Mouse (Mus musculus): ENCODE results near the gene Crabp2.

Gene Crabp2

DNA sequence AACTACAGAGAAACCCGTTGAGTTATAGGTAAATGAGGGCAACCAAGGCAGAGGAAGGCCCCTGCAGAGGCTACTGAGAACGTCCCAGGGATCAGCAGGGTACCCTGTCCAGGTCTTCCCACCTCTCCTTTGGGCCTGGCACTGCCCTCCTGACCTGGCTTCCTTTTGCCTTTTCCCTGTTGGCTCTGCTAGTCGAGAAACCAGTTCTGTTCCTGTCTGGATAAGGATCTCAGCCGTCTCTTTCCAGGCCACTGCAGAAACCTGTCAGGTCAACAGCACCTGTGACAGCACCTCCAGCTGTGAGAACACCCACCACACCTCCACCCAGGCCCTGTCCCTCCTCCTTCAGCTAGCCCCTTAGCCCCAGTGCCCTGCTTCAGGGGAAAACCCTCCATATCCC, 10.0 kb downstream of the Crabp2 start:
- DNase-seq (ENCODE audit: low spot score), result no peak

DNA sequence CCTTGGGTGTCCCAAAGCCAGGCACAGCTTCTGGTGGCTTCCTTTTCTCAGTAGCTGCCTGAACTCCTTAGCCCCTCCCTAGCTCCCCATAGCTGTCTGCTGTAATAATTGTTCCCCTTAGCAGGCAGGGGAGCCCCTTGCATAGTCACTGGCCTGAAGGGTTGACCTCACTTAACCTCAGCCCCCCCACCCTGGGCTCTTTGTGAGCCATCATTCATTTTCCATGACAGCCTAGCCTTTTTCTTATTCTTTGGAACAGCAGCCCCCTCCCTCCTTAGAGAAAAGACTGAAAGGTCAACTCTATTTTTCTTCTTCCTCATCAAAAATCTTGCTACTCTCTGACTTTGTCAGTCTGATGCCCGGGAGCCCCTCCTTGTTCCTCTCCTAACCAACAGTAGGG, 10.5 kb downstream of the Crabp2 start:
- no peak for DNase-seq (ENCODE audit: low spot score)

DNA sequence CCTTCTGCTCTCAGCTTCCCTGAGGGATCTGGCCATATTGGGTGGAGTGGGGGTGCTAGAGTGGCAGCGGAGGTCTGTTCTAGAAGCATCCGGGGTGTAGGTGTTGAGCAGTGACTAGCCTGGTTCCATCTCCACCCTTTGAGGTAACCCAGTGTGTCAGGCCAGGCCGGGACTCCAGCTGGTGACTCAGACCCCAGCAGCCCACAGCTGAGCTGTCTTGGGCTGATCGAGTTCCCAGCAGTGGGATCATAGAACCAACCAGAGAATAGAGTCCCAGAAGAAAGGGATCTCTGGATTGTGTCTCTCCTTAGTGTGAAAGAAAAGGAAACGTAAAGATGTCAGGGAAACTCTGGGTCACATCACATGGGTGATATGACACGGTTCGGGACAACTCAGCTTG, 10.9 kb downstream of the Crabp2 start:
- DNase-seq (ENCODE audit: low spot score), result no peak

DNA sequence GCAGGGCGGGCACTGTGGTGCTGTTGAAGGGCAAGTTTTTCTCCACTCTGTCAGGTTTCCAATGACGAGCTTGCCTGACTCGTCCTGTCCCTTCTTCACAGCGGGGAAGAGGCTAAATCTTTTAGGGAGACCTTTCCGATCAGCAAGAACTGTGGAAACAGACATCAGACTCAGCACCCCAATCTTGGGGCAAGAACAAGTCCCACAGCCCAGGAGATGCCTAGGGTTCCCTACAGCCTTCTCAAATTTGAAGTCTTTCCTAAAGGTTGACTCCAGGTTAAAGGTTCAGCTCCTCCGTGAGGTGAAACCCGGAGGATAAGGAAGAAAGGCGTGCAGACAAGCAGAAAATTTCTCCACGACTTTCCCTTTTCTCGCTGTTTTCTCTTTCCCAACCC, 11.7 kb downstream of the Crabp2 start:
- DNase-seq (ENCODE audit: low spot score), result no peak

DNA sequence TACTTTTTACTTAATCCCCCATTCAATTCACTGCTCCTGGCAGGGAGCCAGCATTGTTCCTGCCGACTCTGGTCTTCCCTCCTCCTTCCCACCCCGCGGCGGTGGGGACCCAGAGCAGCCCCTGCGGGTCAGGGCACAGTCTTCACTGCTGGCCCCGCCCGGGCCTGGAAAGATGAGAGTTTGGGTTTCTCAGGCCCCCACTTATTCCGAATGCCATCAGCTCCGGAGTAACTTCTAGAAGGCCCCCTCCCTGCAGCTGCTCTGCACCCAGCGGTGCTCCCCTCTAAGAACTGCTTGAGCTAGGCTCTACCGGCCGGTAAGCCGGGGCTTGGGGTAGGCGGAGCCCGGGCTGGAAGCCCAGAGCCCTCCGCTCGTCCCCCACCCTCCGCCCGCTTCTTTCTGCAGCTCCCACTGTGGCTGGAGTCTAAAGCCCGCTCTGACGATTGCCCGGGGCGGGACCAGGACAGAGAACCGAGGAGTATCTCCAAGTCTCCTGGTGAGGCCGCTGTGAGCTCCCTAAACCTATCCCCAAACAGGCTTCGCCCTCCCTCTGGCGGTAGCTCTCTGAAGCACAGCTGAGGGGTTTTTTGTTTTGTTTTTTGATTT, 12.2 kb downstream of the Crabp2 start:
- peak; percentile 77 for DNase-seq (ENCODE audit: low spot score)

DNA sequence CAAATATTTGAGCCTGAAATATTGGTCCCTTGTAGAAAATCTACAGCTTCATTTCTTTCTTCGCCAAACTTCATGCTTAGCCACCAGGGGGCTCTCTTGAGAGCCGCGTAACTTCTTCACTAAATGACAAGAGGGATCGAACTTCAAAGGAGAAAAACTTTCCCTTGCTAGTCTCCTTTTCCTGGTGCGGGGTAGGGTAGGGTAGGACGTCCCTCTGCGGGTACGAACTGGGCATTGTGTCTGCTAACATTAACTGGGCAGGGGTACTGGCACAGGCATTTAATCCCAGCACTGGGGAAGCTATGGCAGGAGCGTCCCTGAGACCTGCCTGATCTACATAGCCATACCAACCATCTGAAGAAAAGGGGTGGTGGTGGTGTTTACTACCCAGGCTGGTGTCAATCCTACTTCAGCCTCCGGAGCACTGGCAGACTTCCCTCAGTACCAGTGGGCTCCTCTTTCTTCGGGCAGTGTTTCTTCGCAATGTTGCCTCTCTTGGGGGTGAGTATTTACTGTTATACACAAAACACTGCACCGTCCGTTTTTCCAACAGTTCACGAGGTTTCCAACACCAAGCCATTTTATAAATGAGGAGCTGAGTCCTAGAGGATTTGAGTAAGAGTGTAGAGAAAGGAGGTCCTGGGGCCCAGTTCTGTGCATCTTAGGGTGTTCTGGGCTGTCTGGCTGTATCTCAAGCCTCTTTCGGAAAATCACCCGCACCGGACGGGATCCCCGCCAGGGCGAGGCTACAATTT, 21.9 kb downstream of the Crabp2 start:
- peak; percentile 60 for DNase-seq (ENCODE audit: low spot score)

DNA sequence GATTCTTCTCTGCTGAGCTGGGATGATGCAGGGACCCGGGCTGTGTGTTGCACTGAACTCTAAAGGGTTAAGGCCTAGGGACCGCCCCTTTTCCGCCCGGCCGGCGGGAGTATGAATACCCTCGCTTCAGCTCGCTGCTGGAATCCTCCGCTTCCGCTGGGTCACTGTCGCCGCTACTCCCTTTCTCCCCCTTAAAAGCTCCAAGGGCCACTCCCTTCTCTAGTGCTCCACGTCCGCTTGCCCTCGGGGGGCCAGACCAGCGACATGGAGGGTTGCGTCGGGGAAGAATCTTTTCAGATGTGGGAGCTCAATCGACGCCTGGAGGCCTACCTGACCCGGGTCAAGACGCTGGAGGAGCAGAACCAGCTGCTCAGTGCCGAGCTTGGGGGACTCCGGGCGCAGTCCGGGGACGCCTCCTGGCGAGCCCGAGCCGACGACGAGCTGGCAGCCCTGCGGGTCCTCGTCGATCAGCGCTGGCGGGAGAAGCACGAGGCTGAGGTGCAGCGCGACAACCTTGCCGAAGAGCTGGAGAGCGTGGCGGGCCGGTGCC, 22.5 kb downstream of the Crabp2 start, which contains the start of gene Nes:
TSS of gene Nes (plus strand) at position 140 of the 550 bp plus-strand sequence.
- DNase-seq (ENCODE audit: low spot score), result peak; percentile 38

DNA sequence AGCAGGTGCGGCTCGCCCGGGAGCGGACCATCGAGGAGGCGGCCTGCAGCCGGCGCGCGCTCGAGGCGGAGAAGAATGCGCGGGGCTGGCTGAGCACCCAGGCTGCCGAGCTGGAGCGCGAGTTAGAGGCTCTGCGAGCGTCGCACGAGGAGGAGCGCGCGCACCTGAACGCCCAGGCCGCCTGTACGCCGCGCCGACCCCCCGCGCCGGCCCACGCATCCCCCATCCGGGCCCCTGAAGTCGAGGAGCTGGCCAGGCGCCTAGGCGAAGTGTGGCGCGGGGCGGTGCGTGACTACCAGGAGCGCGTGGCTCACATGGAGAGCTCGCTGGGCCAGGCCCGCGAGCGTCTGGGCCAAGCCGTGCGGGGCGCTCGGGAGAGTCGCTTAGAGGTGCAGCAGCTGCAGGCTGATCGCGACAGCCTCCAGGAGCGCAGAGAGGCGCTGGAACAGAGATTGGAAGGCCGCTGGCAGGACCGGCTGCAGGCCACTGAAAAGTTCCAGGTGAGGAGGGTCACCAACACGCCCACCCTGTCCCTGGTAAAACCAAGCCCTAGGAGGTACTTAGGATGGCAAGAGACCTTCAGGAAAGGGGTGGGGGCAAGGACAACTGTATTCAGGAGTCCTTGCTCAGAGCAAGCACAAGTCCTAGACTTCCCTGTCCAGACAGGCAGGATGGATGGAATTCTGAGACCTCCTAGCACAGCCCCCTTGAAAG, 23.2 kb downstream of the Crabp2 start:
- DNase-seq (ENCODE audit: low spot score), result no peak

DNA sequence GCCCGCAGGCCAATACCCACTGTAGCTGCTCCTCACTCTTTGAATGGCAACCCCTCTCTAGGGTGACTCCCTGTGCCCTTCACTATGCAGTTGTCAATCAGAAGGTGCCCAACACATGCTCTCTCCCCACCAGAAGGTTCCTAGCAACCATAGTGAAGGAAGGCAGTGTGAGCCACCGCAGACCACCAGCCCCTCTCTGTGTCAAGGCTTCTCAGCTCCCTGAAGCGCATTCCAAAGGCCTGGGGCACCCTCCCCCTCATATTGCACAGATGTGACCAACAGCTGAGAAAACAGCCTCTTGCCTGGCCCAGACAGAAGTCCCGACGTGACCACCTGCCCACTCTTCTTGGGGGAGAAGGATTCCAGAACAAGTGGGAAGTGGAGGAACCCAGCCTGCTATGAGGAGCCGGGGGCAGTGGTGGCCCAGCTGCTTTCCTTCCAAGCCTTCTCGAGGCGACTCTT, 23.8 kb downstream of the Crabp2 start:
- no peak for DNase-seq (ENCODE audit: low spot score)

DNA sequence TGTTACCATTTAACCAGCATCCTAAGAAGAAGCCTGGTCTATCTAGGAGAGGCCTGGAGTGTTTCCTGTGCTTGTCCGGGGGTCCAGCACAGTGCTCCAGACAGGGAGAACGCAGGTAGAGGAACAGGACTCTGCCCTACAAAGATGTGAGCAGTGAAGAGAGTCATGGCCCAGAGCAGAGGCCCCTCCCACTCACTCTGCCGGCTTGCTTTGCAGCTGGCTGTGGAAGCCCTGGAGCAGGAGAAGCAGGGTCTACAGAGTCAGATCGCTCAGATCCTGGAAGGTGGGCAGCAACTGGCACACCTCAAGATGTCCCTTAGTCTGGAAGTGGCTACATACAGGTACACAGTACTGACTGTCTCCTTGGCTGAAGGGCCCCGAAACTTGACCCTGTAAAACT, 24.3 kb downstream of the Crabp2 start:
- no peak for DNase-seq (ENCODE audit: low spot score)

DNA sequence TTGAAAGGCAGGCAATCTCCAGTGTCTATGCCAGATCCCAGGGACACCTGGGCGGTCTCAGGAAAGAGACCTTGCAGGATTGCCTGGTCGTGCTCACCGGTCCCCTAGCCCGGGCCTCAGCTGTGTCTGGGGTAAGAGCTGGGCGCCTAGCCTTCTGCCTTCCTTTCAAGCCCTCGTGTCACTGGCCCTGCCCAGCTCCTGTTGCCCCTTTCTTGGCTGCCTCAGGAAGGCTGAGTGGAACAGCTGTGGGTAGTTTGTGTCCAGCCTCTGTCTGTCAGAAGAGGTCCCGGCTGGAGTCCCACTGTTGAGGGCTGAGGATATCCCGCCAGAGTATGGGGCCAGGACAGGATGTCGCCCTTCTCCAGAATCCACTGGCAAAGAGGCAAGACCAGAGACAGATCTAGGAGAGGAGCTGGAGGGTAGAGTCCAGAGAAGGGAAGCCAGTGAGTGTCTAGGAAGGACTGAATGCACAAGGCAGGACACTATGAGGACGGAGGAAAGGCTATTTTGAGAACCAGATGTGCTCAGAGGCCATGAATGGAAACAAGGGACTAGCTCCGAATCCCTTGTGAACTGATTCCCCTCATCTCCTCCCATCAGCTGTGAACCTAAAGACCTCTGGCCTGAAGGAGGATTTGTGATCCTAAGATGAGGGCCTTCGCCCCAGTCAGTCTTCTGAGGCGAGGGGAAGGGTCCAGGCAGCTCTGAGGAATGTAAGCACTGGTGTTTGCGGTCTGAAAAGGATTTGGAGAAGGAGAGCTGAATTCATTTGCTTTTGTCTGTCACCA, 25.3 kb downstream of the Crabp2 start:
- no peak for DNase-seq (ENCODE audit: low spot score)

DNA sequence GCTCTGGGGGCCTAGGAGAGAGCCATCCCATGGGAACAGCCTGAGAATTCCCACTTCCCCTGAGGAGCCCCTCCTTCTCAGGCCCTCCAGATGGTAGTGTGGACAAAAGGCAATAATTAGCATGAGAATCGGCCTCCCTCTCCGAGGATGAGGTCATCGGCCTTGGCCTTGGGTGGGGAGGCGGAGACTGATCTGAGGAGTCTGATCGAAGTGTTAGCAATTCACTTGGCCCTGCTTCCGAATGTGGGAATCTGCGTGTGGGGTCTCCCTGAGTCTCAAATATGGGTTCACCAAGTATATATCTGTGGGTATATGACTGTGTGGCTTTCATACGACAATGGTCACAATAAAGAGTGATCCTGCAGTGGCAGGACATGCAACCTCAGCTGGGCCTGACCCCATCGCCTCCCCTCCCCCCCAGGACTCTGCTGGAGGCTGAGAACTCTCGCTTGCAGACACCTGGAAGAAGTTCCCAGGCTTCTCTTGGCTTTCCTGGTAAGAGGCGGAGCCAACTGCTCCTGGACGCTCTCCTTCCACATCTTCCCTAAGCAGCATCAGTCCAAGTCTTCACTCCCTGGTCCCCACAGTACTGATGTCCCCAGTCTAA, 26.0 kb downstream of the Crabp2 start:
- no peak for DNase-seq (ENCODE audit: low spot score)

DNA sequence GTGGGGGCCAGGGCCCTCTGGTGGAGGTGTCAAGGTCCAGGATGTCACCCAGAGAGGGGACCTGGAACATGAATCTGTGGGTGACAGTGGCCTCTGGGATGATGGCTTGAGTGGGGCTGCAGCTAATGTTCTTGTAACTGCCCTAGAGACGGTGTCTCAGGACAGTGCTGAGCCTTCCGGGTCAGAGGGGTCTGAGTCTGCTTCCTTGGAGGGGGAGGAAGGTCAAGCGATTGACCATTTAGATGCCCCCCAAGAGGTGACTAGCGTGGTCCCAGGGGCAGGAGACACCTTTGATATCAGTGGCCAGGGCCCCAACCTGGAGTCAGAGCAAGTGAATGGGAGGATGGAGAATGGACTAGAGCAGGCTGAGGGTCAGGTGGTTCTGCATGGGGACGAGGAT, 31.0 kb downstream of the Crabp2 start:
- DNase-seq (ENCODE audit: low spot score), result no peak

DNA sequence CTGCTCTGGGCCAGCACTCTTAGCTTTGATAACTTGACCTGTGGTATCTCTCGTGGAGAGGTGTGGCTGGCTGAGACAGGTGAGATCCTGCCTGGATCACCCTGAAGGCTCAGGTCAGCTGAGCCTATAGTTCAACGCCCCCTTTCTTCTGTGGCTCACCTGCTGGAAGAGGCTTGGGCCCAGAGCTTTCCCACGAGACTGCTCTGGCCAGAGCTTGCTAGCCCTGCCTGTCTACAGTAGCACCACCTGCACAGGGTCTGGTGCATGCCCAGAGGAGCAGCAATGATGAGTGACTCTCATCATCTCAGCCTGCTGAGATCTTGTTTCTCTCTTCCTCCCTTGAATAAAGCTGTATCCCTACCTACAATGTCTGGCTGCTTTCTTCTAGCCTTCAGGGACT, 31.6 kb downstream of the Crabp2 start:
- no peak for DNase-seq (ENCODE audit: low spot score)

DNA sequence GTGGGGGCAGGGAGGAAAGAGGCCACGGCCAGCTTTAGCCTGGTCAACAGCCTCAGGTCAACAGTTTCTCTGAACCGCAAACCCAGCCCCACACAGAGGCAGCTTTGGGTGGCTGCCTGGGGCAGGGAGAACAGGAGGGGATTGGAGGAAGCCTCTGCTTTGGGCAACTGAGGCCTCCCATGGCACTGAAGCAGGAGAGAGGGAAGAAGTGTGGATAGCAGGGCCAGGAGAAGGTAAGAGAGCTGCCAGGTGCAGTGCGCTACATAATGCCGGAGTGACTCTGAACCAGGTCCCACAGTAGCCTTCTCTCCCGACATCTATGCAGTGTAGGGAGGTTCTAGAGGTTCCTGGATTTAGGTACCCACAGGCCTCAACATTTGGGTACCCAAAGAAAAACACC, 32.3 kb downstream of the Crabp2 start:
- no peak for DNase-seq (ENCODE audit: low spot score)

DNA sequence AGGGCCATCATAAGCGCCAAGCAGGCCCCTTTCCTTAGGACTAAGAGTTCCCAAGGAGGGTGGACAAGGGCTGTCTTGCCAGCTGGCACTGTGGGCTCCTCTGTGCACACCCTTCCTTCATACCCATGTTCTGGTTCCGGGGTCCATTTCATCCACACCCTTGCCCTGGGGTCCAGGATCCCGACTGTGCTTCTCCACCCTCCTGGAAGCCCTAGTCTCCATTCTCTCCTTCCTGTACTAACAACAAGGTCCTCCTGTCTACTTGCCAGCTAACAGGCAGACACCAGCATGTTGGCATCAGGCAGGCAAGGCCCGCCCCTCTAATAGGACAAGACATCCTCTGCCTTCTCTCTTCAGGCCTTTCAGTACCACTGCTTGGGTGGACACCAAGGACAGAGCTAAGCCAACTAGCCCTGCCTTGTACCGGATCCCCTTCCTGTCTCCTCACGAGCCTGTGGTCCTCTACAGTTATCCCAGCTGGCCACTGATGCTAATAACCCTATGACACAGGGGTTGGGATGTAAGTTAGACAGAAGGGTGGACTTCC, 32.8 kb downstream of the Crabp2 start:
- no peak for DNase-seq (ENCODE audit: low spot score)

DNA sequence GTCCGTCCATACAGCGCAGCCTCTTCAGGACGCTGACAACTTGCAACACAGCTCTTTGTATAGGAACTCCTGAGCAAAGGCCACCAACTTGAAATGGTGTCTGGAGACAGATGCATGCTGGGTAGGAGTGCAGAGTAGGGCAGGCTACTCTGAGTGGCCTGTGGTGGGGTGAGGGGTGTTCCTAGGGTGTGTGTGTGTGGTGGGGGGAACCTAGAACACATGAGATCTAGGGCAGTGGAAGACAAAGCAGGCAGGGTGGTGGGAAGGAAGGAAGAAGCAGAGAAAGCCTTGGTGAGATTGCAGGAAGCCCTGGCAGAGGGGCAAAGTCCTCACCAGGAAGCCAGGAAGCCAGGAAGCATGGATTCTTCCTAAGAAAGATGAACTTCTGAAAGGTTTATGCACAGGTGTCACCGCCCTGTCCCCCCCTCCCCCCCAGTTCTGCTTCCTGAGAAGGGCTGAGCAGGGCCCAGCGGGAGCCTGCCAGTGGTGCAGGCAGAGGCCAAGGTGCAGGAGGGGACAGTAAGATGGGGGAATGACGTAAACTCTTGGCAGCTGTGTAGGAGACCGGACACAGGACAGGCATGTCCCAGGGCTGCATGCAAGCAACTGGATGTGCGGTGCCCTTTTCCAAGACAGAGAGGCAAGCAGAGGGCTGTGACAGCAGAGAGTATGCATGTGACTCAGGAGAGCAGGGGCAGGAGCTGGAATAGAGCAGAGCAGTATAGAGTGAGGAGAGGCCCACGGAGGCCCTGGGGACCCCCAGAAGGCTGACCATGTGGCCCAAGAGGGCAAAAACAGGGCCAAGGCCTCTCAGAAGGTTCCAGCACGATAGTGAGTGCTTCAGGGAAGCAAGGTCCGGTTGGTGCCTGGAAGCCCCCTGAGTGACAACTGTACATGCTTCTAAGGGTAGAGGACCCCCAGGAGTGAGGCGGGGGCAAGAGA, 33.7 kb downstream of the Crabp2 start:
- DNase-seq (ENCODE audit: low spot score), result no peak

DNA sequence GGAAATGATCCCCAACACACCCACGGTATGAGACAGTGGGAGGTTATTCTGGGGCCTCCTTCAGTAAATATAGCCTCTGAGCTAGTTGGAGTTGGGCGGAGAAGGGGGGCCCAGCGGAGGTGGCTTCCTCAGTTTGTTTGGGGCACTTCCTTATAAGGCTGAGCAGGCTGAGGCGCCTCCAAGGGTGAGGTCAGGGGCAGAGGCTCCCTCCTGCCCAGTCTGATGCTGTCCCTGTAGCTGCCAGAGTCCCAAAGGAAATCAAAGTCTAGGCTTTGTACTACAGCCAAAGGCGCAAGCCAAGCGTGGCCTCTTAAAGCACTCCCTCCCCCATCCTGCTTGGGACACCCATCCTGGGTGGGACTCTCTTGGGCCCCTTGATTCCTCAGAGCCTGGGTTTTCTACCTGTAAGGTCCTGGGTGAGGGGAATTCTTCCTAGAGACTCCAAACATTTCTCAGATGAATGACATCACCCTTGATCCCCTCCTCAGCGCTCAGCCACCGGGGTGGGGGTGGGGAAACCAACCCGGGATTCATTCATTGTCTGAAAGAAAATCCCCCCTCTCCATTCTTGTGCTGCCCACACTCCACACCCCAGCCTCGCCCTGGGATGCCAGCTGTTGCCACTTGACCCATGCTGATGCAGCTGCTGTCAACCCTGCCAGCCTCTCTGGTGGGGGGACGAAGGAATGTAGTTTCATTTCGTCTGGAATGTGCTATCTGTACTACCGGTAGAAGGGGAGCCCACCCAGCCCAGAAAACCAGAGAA, 34.6 kb downstream of the Crabp2 start:
- DNase-seq (ENCODE audit: low spot score), result no peak

DNA sequence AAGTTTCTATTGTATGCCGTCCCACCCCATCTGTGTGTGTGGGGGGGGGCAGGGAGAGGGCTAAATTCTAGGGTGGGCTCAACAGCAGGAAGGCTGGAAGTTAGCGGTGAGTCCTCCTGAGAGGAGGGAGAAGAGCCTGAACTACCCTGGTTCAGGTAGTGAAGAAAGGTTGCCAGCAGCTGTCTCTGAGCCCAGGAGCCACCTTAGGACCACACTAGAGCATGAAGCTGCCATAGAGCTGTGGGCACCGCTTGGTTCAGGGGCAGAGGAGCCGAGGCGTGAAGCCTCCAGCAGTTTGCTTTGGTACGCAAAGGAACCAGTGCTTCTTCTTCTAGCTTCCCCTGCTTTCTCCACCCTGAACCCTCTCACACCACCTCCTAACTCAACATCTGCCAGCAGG, 35.2 kb downstream of the Crabp2 start:
- no peak for DNase-seq (ENCODE audit: low spot score)
